Mouse (Mus musculus) intestine, embryonic 14.5 days (tissue): ENCODE measurements around the gene Abcc3. TPM values are rescaled to one million over a fixed set of nuclear protein-coding genes. Genes with fewer than 3 reads are reported as not detected.

Source experiments
- ATAC-seq: fragments of 200-750 bp; cut with Nextera tagmentation; replicated peaks from 2 replicates; pipeline ENCODE4 v1.8.0; 2017; ENCODE audit warnings: low read depth, moderate number of reproducible peaks, moderate TSS enrichment, moderate library complexity; ENCODE audit not compliant: low FRiP score, low TSS enrichment
- DNase-seq: peaks from one replicate; pipeline ENCODE4 v3.0.0-alpha.2; 2018; ENCODE audit warnings: low spot score
- H3K27ac ChIP-seq: fragments of 300-500 bp; sonication (generic); 2 replicates; pipeline ENCODE4 v1.5.1; 2014; ENCODE audit warnings: low read depth, mild to moderate bottlenecking, control low read depth
- H3K27me3 ChIP-seq: fragments of 300-500 bp; sonication (generic); replicated peaks from 2 replicates; pipeline ENCODE4 v1.6.1; 2014; ENCODE audit warnings: low read length, control low read depth; ENCODE audit not compliant: control insufficient read depth, insufficient read depth
- H3K36me3 ChIP-seq: fragments of 300-500 bp; sonication (generic); 2 replicates; pipeline ENCODE4 v1.6.1; 2014; ENCODE audit warnings: low read length, control low read depth; ENCODE audit not compliant: control insufficient read depth, insufficient read depth
- H3K4me1 ChIP-seq: fragments of 300-500 bp; sonication (generic); replicated peaks from 2 replicates; pipeline ENCODE4 v1.6.1; 2014; ENCODE audit warnings: low read length, control low read depth, mixed read lengths; ENCODE audit not compliant: control insufficient read depth, insufficient read depth
- H3K4me2 ChIP-seq: fragments of 300-500 bp; sonication (generic); 2 replicates; pipeline ENCODE4 v1.6.1; 2014; ENCODE audit warnings: low read length
- H3K4me3 ChIP-seq: fragments of 300-500 bp; sonication (generic); 2 replicates; pipeline ENCODE4 v1.5.1; 2014; ENCODE audit warnings: low read depth, low read length, control low read depth, mixed read lengths
- H3K9ac ChIP-seq: fragments of 300-500 bp; sonication (generic); 2 replicates; pipeline ENCODE4 v1.6.1; 2014; ENCODE audit warnings: mild to moderate bottlenecking, low read length
- H3K9me3 ChIP-seq: fragments of 300-500 bp; sonication (generic); 2 replicates; pipeline ENCODE4 v1.6.1; 2016; ENCODE audit warnings: low read length, control low read depth; ENCODE audit not compliant: control insufficient read depth
- WGBS: fragments of 180-500 bp; shearing (Covaris S2); extraction: QIAGEN DNeasy Blood & Tissue Kit; methylation state at CpG from one replicate; pipeline ENCODE4 v1.1.7; 2014; 5-methylcytosine and 5-hydroxymethylcytosine counted together
- polyA plus RNA-seq: library from polyadenylated mRNA; unstranded; fragments of >200 nt; fragmentation: Nextera tagmentation; extraction: Ambion mirVana; gene quantifications from 2 replicates; pipeline ENCODE4 v1.2.1, GENCODE M21; 2014

Abcc3 gene
- polyA plus RNA-seq, 1 experiment from 2014 or later, result 2.1 TPM

DNA sequence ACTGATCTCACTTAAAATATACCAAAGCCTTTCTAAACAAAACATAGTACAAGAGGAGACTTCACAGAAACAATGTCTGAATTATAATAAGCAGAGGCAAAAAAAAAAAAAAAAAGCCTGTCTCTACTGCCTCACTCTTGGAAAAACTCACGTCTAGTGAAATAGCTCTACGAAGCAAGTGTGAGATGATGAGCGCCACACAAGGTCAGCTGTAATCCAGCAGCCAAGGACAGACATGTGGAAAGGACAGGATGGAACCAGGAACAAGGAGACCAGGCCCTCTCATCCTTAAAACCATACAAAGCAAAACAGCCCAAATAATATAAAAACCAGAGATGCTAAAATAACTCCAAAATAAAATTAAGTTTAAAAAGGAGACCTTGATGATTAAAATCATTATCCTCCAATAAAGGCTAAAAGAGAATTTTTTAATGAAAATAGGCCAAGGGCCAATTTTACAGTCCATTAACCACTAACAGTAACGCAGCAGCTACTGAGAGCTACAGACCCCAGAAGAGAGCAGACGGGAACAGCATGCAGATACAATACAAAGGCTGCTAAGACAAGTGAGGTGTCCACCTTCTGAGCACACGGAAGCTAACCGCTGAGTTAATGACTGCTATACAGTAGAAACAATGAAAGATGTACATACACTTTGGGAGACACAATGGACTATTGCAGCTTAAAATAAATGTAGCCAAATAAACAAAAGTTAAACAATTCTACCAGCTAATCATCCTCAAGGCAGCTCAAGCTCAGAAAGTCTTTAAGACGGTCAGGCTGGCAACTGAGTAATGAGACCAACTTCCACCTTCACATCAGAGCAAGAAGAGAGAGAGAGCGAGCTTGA is 97.6 kb downstream of the Abcc3 start:
- Histone ChIP-seq H3K27me3 (no peaks in the 10 kb centered on the region), H3K9ac (no peak overlapping the region), H3K4me1 (no peaks in the 10 kb centered on the region), H3K4me3 (no peak overlapping the region), H3K9me3 (no peaks in the 10 kb centered on the region), H3K4me2 (no peak overlapping the region), H3K36me3 (peaks cover 98% of the 10 kb centered on the region), H3K27ac (no peak overlapping the region)
- DNase-seq (no peak), ATAC-seq (no peak)
- WGBS, result 85% methylated on average over 9 of the region's 9 CpGs

Other genes starting within 250 kb of the Abcc3 start
- gene Tob1, start 181.5 kb downstream of the Abcc3 start, polyA plus RNA-seq, result 16.7 and 24.1 TPM in 2 replicates
- 1.3 and 1.7 TPM in 2 replicates for gene Wfikkn2, start 147.0 kb downstream of the Abcc3 start, polyA plus RNA-seq
- 1.1 and 1.6 TPM in 2 replicates for gene Gm21885, start 111.1 kb downstream of the Abcc3 start, polyA plus RNA-seq
- 89.6 and 96.3 TPM in 2 replicates for gene Luc7l3, start 71.0 kb downstream of the Abcc3 start, polyA plus RNA-seq
- 19.9 and 20.4 TPM in 2 replicates for gene Ankrd40, start 65.0 kb downstream of the Abcc3 start, polyA plus RNA-seq
- 11.1 and 11.5 TPM in 2 replicates for gene Cacna1g, start 81.2 kb upstream of the Abcc3 start, polyA plus RNA-seq
- 0.08 and 0.24 TPM in 2 replicates for gene Spata20, start 93.2 kb upstream of the Abcc3 start, polyA plus RNA-seq
- 1.8 TPM in 2 replicates for gene Epn3, start 107.0 kb upstream of the Abcc3 start, polyA plus RNA-seq
- gene Mycbpap, start 128.7 kb upstream of the Abcc3 start, polyA plus RNA-seq, result 1.8 and 2.5 TPM in 2 replicates
- 2.9 and 3.8 TPM in 2 replicates for gene Rsad1, start 156.3 kb upstream of the Abcc3 start, polyA plus RNA-seq
- 0.77 and 1.2 TPM in 2 replicates for gene Chad, start 172.1 kb upstream of the Abcc3 start, polyA plus RNA-seq
- gene Acsf2, start 208.9 kb upstream of the Abcc3 start, polyA plus RNA-seq, result 5.7 TPM in 2 replicates
- 168 and 180 TPM in 2 replicates for gene Lrrc59, start 236.8 kb upstream of the Abcc3 start, polyA plus RNA-seq